Mouse (Mus musculus) monocyte, adult 5-6 weeks (primary cell): ENCODE results near the gene Grrp1. TPM values are rescaled to one million over a fixed set of nuclear protein-coding genes. Genes with fewer than 3 reads are reported as not detected.

ENCODE experiments used
- total RNA-seq: library from RNA; stranded (forward); fragments of 200-1000, 200-491, 200-594 nt; gene quantifications from 3 replicates; pipeline ENCODE4 v1.2.3, GENCODE M21; 2017

Gene Grrp1
- total RNA-seq, 1 experiment from 2014 or later: not detected

Other genes with a start within 250 kb of the Grrp1 start
- 0.19 TPM in 1 of 3 replicates, not detected in the others for gene Lin28a, start 235.3 kb downstream of the Grrp1 start, total RNA-seq
- 0.64 TPM in 1 of 3 replicates, not detected in the others for gene Zfp683, start 200.3 kb downstream of the Grrp1 start, total RNA-seq
- 0.48 to 3.1 TPM (median 0.64 TPM) in 3 replicates for gene Crybg2, start 193.3 kb downstream of the Grrp1 start, total RNA-seq
- 1,277 to 1,906 TPM (median 1,626 TPM) in 3 replicates for gene Cd52, start 159.0 kb downstream of the Grrp1 start, total RNA-seq
- gene Ubxn11, start 151.5 kb downstream of the Grrp1 start, total RNA-seq: 8.5 to 13.7 TPM (median 10.6 TPM) in 3 replicates
- 320 to 400 TPM (median 328 TPM) in 3 replicates for gene Sh3bgrl3, start 125.3 kb downstream of the Grrp1 start, total RNA-seq
- 21.6 to 36.1 TPM (median 24.2 TPM) in 3 replicates for gene Cep85, start 67.0 kb downstream of the Grrp1 start, total RNA-seq
- not detected in 3 replicates for gene Gm7534, start 51.1 kb downstream of the Grrp1 start, total RNA-seq
- not detected in 3 replicates for gene Catsper4, start 26.7 kb downstream of the Grrp1 start, total RNA-seq
- gene Cnksr1, start 15.7 kb downstream of the Grrp1 start, total RNA-seq: not detected in 3 replicates
- gene E130218I03Rik, start 10.4 kb downstream of the Grrp1 start, total RNA-seq: 1.4 TPM in 1 of 3 replicates, not detected in the others
- 2.8 to 8.7 TPM (median 6.0 TPM) in 3 replicates for gene Zfp593, start 8.5 kb downstream of the Grrp1 start, total RNA-seq
- not detected in 3 replicates for gene Gm30191, start 7.2 kb downstream of the Grrp1 start, total RNA-seq
- gene Pdik1l, start 33.8 kb upstream of the Grrp1 start, total RNA-seq: 14.7 to 25.2 TPM (median 21.5 TPM) in 3 replicates
- not detected in 3 replicates for gene Trim63, start 61.0 kb upstream of the Grrp1 start, total RNA-seq
- not detected in 3 replicates for gene Slc30a2, start 89.1 kb upstream of the Grrp1 start, total RNA-seq
- 0.29 TPM in 1 of 3 replicates, not detected in the others for gene Extl1, start 129.7 kb upstream of the Grrp1 start, total RNA-seq
- gene Pafah2, start 142.2 kb upstream of the Grrp1 start, total RNA-seq: 0.64 to 3.8 TPM (median 1.5 TPM) in 3 replicates
- gene Stmn1, start 214.2 kb upstream of the Grrp1 start, total RNA-seq: 17.1 to 48.5 TPM (median 25.0 TPM) in 3 replicates
- 2.3 to 9.8 TPM (median 5.0 TPM) in 3 replicates for gene Paqr7, start 242.6 kb upstream of the Grrp1 start, total RNA-seq